Mouse (Mus musculus) kidney, adult 9 months (tissue): ENCODE data around the gene Zfp385b.

ENCODE experiments used
- DNase-seq: peaks from one replicate; pipeline ENCODE4 v3.0.0; 2022

The Zfp385b gene

DNA sequence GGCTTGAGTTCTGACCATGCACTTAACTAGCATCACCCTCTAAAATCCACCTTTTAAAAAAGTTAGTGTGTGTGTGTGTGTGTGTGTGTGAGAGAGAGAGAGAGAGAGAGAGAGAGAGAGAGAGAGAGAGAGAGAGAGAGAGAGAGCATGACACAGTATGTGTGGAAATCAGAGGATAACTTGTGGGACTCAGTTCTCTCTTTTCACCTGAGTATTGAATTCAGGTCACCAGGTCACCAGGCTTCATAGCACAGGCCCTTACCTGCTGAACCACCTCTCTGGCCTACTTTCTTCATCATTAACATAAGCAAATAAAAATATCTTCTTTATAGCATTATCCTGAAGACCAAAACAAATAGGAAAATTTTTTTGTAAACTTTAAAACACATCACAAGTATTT, at the start of gene Zfp385b:
Gene Zfp385b (minus strand): TSS at position 101 of the 400 bp plus-strand sequence.
- no peak for DNase-seq

DNA sequence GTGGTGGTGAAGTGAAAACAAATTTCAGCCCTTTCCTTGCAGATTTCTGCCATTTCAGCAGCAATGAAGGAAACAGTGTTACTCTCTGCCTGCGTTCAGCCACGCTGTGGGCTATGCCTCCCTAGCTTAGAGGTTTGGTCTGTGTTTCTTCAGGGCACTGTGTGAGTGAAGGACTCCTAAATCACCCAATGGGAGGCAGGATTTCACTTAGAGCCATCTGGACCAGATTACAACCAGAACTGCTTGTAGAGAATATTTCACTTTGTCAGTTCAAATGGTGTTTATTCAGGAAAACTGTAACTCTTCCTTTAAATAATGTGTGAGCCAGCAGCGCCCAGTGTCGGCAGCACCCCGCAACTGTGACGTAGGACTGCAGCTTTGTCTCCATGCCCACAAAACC, 44.5 kb upstream of the Zfp385b start:
- no peak for DNase-seq

DNA sequence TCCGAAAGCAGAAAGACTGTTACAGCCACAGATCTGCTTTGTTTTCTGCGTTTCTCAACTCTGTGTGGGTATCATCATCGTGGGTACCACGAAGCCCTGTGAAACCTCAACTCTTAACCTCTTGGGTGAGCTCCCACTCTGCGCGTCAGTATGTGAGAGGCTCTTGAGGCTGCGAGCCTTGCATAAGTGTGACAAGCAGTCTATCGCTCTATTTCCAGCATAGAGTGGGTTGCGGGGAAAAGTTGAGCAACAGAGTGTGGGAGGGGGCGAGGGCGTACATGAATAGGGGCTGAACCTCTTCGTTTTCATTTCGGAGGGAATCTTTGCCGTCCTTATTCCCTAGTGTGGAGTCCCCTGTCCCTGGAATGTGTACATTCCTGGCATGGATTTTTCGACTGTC, 44.1 kb upstream of the Zfp385b start:
- DNase-seq, result no peak

DNA sequence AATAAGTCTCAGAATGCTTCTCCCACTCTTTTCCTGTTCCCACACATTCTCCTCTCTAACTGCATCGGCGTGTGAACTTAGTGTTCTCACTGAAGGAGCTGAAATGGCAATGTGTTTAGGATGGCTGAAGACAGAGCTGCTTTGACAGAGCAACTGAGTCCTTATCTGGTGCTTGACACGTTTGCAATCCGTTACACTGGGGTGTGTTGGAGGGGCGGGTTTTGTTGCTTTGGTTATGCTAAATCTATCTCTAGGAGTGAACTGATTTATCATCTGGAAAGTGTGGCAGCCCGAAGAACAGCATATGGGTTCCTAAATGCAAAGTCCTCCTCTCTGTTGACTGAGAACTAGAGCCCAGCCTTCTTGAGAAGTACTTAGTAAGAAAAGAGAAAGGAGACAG, 22.0 kb upstream of the Zfp385b start:
- DNase-seq, result no peak

DNA sequence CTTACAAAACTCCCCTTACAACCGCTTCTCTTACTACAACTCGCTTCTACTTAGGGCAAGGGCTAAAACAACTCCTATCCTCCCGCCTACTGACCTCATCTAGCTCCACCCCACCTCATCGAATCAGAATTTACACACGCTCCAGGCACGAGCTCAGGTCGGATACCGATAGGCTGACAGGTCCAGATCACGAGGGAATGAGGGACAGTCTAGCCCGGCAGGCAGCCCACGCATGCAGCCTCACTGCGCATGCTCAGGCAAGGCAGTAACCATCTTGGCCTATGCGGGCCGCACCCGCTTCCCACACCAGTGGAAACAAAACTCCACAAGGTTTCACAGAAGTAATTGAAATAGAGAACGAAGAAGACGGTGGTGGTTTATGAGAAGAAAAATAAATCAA, 20.1 kb upstream of the Zfp385b start:
- DNase-seq, result no peak

DNA sequence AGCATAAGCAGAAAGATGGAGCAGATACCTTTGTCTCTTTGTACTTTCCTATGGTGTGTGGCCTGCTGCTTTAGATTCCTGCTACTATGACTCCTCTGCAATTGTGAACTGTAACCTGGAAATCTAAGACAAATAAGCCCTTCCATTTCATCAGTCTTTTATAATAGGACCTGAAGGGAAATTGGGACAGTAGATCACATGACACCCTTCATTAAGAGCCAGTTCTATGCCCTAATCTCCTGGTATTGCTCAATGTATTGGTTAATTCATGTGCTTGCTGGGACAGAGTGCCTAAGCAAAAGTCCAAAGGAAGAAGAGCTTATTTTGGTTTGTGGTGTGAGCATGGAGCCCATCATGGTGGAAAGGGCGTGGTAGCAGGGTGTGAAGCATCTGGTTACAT, 19.2 kb upstream of the Zfp385b start:
- no peak for DNase-seq

DNA sequence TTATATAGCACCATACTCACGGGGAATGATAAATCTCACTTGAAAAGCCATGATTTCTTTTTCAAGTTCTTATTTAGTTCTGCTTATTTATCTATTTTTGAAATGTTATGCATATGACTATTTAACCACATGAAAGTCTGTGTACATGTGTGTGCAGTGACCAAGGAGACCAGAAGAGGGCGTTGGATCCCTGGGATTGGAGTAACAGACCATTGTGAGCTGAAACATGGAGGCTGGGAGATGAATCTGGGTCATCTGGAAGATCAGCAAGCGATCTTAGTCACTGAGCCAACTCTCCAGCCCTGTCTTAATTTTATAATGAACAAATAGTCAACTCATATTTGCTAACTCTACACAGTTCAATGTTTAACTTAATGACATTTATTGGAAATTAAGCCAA, 16.3 kb upstream of the Zfp385b start:
- no peak for DNase-seq

DNA sequence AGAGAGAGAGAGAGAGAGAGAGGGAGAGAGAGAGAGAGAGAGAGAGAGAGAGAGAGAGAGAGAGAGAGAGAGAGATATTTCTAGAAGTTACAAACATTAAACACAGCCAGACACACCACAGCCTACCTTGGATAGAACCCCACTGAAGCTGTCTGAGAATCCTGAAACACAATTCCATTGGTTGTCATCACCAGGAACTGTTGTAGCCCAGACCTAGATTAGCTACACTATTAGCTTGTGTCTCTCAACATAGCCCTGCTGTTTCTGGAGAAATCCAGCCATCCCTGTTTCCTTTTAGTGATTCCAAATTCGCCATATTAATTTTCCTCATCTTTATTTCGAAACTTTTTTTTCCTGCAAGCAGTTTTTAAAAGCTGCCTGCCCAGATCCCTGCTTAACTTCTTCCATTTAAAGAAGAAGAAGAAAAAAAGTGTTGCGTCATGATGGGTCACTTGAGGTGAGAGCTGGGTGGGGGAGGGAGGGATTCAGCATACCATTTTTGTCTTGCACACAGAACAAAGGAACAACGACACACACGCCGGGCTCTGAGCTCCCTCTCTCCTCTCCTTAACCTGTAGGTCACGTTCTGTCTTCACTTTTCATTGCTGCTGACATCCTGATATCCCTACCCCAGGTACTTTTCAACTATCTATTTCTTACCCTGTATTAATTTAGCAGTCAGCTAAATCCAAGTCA, 6.8 kb upstream of the Zfp385b start:
- no peak for DNase-seq

DNA sequence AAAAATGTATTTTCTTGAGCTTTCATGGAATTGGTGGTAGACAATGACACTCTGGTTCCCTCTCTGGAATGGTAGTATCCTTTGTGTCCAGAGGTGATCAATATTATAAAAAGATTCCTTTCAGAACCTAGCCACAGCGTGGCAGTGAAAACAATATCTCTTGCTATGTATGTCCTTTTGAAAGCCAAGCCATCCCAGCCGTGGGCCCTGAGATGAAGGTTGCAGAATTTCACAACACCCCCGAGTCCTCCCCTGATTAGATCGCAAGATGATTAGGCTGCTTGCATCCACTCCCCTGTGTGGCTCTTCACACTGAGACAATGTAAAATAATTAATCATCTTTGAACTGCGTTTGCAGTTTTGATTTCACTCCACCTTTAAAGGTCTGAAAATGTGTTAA, 3.6 kb upstream of the Zfp385b start:
- no peak for DNase-seq

DNA sequence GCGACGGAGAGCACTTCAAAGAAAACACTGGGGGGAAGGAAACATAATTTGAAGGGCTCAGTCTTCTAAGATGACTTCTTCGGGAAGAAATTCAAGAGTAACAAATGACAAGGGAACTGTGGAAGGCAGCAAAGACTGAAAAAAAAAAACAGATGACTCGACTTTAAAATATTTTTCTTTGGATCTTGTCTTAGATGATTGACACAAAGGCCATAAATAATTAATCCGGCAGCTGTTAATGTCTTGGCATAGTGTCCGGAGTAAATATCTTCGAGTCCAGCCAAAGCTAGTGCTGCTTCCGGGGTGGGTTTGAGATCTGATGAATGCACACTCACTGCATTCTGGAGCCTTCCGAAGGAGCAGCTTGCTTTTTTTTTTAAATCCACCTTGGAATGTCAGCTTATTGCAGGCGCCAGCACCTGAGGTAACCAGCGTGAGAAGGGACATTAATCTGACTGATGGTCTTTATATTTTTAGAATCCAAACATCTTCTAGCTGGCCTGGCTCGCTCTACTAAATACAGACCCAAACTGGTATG, 2.0 kb downstream of the Zfp385b start:
- peak; percentile 50 for DNase-seq

DNA sequence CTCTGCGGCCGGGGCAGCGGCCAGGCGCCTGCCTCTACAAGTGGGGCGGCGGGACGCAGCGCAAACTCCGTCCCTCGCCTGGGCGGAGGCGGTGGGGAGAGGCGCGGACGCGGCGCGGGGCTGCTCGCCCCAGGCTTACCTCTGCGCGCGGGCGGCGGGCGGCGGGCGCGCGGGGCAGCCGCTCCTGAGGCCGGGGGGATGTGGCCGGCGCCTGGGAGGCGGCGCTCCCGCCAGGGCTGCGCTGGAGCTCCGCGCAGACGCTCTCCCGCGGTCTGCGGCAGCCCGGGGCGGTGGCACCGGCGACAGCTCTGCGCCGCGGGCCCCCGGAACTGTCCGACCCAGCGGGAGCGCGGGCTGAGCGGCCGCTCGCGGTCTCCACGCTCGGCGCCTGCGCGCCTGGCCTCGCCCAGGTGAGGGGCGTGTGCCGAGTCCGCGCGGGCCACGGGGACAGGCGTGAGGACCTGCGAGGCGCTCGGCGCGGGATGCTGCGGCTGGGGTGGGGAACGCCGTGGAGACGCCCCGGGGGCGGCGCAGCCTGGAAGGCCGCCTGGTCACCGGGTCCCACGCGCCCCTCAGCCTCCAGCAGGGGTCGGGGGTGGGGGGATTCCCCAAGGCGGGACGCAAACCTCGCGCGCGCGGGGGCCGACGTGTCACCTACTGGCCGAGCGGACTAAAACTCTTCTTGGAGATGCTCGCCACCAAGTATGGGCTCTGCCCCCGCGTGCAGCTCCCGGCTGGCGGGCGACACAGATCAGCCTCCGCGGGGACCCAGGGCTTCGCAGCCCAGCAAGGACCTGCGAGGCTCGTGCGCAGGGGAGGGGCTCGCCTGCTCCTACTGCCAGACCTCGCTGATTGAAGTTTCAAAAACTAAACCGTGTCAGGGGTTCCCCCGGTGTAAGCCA, 2.8 kb downstream of the Zfp385b start:
- no peak for DNase-seq

DNA sequence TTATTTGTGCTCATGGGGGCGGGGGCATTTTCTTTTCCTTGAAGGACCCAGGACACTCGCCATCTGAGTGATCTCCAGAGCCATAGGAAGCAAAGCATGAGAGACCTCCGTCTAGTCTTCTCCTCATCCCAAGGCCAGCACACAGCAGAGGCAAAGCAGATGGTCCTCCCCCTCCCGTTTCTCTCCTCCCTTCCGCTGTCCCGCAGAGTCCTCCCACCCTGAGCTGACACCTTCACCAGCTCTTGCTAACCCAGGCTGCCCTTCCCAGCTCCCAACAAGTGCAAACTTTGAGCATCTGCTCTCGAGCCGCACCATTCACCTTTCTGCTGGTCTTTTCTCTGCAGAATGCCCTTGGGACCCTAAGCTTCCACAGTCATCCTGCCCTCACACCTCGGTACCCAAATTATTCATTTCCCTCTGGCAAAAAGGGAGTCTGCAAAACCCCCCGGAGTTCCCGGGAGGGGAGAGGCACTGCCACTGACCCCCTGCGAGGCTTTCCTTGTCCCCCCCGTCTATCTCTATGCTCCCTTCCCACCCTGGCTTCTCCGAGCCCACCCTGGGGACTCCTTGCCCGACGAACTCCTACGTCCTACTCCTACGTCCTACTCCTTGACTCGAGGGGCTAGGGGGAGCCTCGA, 3.5 kb downstream of the Zfp385b start:
- no peak for DNase-seq

DNA sequence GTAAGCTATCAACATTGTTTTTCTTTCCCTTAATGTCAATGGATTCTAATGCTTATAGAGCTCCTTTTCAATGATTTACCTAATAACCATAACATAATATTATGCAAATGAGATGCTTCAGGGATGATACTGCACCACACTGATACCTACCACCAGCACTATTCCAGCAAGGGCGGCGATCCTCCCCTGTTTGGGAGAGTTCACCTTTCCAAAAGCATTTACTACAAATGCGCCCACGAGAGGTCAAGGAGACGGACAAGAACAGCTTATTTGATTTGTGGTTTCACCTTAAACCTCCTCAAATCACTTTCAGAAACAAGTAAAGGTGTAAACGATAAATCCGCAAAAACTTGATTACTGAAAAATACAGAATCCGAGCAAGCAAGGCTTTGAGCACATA, 4.5 kb downstream of the Zfp385b start:
- no peak for DNase-seq

DNA sequence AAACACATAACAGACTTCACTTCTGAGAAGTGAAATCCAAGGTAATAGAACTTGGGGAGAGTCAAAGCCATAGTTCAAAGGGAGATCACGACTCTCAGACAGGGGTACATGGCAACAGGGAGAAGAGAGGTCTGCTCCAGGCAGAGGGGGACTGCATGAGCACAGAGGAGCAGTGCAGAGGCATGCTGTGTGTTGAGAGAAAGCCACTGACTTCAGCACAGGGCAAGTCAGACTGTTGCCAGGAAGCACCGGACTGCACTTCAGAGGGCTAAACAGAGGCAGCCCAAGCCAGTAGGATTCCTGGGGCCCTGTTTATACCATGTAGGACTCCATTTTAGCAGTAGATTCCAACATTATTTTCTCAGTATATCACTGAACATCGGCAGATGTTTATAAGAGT, 6.4 kb downstream of the Zfp385b start:
- DNase-seq, result no peak

DNA sequence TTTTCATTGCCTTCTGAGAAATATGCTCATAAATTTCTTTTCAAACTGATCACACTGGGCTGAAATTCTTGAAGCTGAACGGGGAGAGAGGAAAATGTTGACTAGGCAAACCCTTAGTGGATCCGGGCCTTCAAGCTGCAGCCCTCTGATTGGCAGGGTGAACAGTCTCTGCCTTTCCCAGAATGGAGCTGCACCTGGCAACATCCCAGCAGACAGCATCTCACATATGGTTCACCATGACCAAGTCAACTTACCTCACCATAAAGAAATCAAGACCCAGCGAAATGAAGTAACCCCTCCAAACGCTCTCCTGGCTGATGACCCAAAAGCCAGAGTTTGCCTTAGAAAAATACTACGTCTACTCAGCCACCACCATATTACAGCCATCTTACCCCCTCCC, 8.7 kb downstream of the Zfp385b start:
- no peak for DNase-seq

DNA sequence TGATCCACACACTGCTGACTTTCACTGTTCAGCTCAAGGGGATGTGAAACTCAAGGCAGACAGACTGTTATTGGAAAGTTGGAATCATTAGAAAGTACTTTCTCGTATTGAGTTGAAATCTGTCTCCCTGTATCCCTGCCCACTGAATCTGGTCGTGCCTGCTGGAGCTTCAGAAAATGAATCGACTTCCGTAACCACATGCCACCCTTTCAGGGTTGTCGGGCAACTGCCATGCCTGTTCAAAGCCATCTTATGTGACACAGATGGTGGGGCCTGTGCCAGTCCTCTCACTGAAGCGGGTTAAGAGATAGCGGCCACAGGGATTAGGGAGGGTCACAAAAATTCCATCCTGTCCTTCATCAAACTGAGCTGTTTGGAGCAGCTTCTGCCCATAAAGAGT, 14.7 kb downstream of the Zfp385b start:
- DNase-seq, result no peak

DNA sequence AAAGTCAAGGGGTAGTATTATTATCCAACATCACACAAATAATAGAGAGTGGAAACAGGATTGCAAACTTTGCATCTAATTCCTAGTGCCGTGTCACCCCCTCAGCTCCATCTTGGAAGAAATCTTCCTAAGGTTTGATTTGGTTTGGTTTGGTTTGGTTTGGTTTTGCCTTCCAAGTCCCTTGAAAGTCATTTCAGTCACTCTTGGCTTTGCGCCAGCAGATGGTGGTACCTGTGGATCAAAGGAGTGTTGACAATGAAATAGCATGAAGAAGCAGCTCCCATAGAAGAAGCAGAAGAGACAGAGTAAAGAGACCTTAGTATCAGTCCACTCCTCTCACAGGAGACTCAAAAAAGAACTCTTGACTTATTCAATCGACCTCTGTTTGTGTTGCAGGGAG, 17.1 kb downstream of the Zfp385b start:
- DNase-seq, result no peak

DNA sequence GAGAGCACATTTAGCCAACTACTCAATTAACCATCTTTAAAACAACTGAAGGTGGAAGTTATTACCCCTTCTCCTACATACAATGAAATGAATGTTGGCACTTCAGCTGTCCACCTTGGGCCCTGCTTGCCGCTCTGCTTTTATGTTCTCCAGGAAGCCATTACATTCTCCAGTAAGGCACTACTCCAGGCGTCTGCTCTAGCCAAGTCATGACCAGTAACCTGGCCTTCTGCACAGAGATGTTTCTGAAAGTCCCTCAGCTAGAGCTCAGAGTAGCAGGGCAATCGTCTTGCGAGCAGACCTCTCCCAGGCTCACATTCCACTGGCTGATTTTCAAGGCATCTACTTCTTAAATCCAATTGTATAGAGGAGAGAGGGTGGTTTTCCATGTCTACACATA, 18.0 kb downstream of the Zfp385b start:
- no peak for DNase-seq

DNA sequence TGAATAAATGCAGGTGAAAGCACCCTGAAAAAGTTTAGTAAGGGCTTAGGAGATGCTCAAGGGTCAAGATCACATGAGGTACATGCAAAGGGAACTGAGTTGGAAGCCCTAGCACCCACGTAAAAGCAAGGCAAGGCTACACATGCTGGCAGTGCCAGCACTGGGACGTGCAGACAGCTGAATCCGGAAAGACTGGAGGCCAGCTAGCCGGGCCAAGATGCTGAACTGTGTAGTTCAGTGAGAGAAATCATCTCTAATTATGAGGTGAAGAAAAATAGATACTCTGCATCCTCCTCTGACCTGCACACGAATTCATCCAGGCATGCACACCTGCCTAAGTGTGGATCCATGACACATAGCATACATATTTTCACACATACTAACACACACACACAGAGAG, 18.4 kb downstream of the Zfp385b start:
- no peak for DNase-seq

DNA sequence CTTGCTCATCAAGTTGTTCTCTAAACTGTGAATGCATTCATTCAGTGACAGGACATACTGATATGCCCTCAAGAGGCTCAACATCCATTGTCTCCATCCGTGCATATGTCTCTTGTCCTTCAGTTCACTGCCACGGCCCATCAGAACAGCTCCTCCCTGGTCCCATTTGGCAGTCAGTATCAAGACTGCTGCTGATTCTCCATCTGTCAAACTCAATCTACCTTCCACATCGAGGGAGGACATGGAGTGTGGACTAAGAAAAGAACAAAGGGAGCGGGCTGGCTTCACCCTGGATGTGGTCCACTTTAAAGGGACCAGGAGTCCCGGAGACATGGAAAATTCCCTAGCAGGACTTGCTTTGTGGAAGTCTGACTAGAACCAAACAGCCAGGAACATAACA, 22.2 kb downstream of the Zfp385b start:
- no peak for DNase-seq

DNA sequence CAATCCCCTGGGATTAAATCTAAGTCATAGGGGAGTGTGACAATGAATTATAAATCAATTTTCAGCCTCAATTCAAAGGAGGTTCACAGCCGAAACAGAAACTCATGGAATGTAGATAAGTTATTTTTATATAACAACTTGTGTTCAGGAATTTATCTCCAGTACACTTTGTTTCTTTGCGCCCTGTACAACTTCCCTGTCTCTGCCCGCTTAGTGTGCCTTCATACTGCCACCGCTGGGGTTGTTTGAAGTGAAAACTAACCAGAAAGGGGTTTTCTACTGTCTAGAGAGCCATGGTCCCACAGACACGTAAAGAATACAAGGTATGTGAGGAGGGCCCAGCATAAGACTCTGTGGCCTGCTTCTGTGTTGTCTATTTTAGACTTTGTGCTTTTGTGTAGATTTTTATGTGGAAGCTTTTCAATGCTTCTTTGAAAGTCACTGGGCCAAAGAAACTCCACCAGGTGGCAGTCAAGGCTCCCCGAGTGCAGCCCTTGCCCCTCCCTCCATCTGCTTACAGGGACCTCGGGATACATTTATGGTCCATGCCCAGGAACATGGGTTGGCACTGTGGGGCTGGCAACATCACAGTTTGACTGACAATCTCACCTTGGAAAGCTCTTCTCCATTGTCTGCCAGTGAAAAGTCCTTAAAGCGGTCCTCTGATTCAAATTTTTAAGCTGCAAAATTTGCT, 23.4 kb downstream of the Zfp385b start:
- DNase-seq, result peak; percentile 14

DNA sequence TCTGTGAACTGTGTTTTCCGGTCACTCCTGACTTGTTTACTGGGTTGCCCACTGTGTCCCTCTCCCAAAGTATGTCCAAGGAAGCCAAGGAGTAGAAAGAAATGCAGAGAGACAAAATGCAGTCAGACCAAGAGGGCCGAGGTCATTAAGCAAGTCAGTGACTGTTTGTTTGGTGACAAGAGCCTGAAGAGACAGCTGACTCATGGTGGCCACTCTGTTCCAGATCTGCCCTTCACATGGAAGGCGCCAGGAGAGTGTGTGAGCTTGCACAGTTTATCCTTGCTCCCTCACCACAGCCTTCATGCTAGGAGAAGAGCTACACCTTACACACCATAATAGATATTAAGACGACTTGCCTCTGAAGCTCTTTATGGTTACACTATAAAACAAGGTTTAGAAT, 28.6 kb downstream of the Zfp385b start:
- no peak for DNase-seq

DNA sequence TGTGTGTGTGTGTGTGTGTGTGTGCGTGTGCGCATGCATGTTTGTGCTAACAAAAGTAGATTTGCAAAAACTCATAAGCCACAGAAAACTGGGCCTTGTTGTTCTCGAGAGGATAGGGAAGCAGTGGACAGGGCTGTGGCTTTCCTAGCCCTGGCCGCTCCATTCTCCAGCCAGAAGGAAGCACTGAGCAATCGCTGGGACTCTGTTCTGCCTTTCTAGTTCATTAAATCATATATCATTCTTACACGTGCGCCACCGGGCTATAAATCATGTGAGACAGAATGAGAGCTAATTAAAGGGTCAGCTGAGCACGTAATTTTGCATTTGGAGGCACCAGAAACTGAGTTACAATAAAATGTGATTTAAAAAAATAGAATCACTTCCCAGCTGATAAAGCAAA, 29.1 kb downstream of the Zfp385b start:
- DNase-seq, result no peak
